Mouse (Mus musculus): ENCODE data around the gene Praf2.
A peak's percentile ranks its signal among the peaks of the same experiment; 100 is the strongest.

The Praf2 gene

GRCm38 (mm10) chrX:7776329-7777082 is 48.3 kb downstream of the Praf2 start:
- ATAC-seq (ENCODE audit: insufficient number of reproducible peaks, low FRiP score, low TSS enrichment): peak; percentile 52; the same call in 1 of the 2 replicates

- no peak for ATAC-seq (ENCODE audit: insufficient number of reproducible peaks, low FRiP score, low TSS enrichment)
These were observed 50.4 kb downstream of the Praf2 start for GRCm38 (mm10) chrX:7778450-7779244.

- no peak for ATAC-seq (ENCODE audit: insufficient number of reproducible peaks, low FRiP score, low TSS enrichment)
These were observed 51.1 kb downstream of the Praf2 start for GRCm38 (mm10) chrX:7779294-7779693.

Measured in cerebellum, adult (tissue).